Mouse (Mus musculus) heart, postnatal 36 days (tissue): ENCODE data around the gene Ltb4r2. TPM values are rescaled to one million over a fixed set of nuclear protein-coding genes. Genes with fewer than 3 reads are reported as not detected.

ENCODE experiments used
- DNase-seq, 2 experiments: peaks; one replicate each; pipeline ENCODE4 v3.0.0; 2021 to 2022
- intact Hi-C: fragments of 180-260 bp; cut with DNase I; formaldehyde crosslinking; loops from one replicate; pipeline ENCODE4 v1.15.1; 2025
- total RNA-seq, 2 experiments: library from RNA; stranded (reverse); gene quantifications; 2 replicates each; pipeline ENCODE4 v1.2.3; 2021

Gene Ltb4r2
- under 1 TPM in 1 of 2 experiments, not detected in 1; 0.19 TPM for total RNA-seq

DNA sequence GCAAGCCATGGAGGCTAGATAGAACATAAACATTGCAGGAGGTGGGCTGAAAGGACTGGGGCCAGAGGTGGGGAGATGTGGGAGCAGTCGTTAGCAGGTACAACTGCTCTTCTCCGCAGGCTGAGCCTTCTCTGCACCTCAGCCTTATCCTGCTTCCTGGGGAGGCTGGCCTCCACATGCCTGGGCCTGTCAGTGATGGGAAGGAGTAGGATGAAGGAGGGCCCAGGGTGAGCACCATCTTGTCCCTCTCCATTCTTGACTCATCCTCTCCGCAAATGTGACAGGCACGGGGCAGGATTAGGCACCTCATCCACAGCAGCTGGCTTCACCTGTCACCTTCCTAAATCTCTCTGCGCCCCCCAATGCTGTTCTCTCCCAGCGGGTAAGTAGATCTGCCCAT is at the start of gene Ltb4r2:
Gene Ltb4r2, plus strand, starts transcription at position 266 of the 400 bp plus-strand sequence.
- no peak for DNase-seq
- intact Hi-C loops = loop anchor here (5.0 kb wide), 1 partner anchor 79 kb away; the partner anchor contains the start of gene Tinf2

DNA sequence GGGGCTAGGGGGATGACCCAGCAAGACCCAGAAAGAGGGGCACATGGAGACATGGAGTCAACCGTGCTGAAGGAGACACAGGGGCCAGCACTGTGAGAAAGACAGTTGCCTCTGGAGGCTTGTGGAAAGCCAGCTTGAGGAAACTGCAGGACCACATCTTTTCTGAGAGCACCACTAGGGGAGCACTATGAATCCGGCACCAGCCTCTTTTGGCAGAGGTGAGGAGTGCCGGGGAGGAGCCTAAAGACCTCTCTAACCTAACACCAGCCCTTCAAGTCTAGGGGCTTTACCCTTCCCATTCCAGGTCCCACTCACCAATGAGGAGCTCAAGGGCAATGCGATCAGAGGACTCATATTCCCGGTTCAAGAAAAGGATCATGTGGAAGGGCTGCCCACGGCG is 49.4 kb upstream of the Ltb4r2 start:
- intact Hi-C loops = no loop called here

DNA sequence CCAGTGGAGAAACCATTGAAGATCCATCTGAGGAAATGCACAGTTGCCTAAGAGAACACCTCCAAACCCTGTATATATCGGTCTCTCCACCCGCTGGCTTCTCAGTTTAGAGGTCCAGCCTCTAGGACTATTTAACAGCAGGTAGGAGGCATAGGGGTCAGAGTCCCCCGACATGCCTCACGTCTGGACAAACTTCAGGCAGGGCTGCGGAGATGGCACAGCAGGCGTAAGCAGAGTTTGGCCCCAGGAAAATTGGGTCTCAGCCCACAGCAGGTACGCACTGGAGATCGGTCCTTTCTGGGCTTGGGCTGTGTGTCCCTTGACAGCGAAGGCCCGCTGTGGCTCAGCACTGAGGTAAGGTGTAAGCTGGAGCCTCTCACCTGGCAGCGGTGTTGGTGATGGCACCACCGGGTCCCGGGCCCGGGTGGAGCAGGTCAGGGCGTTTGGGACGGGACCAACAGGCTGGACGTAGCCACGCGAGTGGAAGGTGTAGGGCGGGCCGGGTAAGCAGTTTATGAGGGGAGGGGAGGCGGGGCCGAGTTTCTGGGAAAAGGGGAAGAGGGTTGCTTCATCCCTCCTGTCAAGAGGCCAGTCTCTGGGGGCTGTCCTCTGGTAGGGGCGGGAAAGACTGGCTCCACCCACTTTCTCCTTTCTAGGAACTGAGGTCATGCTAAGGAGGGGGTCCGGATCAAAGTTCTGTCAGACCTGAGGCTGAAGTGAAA is 48.1 kb upstream of the Ltb4r2 start:
- peak in 1 of 2 experiments; percentile 43 for DNase-seq
- intact Hi-C loops = no loop called here

More for the DNA sequence above, 49.4 kb upstream of the Ltb4r2 start:
- no peak for DNase-seq

DNA sequence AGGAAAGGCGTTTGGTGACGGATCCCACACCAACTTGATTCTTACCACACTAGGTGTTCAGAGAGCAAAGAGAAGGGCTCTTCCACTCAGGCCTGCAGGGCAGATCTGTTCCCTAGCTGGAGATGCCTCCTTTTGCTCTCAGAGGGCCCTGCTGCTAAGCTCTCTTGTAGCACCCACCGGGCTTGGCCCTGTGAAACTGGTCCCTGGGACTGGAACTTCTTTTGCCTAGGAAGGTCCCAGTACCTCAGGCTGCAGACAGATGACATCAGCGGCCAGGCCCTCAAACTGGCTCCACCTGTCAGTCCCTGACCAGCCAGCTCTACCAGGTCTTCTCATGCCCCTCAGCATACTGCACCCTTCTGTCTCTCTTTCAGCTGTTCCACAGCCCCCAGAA is 47.5 kb upstream of the Ltb4r2 start, which contains the start of gene Tgm1:
Gene Tgm1, minus strand, starts transcription at position 198 of the 394 bp plus-strand sequence.
- intact Hi-C loops = no loop called here
- no peak for DNase-seq

DNA sequence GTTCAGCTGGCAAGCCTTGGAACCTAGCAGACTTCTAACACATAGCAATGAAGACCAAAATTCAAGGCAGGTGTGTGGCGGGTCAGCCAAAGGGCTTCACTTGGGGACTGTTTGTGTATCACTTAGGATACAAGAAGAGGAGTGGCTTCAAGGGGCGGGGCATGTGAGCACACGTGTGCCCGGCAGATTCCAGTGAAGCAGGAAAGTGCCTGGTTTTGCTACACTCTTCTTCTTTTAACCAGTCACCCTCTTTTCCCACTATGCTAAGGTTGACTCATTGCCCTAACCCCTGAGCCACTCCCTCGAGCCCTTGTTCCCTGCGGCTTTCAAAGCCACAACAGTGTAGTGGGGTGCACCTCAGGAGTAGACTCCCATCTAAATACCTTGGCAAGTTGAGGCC is 46.3 kb upstream of the Ltb4r2 start:
- no peak for DNase-seq
- intact Hi-C loops = no loop called here

DNA sequence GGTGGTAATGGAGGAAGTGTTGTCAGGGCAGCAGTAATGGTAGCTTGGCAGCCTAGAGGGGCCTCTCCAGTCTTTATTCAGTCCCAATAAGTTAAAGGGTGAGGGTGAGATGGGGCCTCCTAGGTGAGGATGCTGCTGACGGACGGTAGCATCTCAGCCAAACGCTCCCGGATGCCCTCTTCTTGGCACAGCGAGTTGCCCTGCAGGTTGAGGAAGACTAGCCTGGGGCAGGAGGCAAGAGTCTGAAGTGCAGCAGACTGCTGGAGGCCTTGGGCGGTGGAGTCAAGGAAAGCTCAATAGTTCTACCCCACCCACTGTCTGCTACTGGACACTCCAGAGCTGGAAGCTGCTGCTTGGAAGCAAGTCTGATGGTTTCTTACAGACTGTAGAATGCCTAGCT is 45.0 kb upstream of the Ltb4r2 start:
- intact Hi-C loops = no loop called here
- DNase-seq = no peak

DNA sequence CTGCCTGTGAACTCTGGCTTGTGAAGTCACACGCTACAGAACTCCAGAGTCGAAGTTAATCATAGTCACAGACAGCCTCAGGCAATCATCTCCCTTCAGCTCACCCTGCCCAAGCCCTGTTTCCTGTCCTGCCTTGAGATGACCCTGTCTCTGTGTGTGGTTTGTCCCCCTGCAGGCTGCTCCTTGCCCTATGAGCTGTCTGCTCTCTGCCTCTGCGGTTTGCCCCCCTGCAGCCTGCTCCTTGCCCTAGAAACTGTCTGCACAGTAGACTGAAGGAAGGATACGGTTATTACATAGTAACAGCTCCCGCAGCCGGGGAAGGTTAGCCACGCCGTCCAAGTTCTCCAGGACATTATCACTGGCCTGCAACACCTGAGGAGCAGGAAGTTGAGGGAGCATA is 44.3 kb upstream of the Ltb4r2 start:
- no peak for DNase-seq
- intact Hi-C loops = no loop called here

DNA sequence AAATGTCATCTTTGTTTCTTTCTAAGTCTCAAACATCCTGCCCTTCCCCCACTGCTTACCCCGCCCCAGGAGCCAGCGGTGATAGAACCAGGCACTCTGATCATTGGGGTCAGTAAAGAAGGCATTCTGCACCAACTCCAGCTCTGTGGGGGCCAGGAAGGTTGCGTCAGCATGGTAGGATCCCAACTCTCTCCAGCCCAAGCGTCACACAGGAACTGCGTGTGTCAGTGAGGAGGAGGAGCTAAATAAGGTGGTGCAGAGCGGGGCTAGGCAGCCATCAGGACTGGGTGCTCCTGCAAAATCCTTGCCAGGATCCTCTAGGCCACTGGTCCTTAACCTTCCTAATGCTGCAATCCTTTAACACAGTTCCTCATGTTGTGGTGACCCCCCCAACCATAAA is 41.5 kb upstream of the Ltb4r2 start:
- intact Hi-C loops = loop anchor here (5.0 kb wide), 1 partner anchor 82 kb away; the partner anchor contains the start of genes Gm49378 and Ipo4
- DNase-seq = no peak

DNA sequence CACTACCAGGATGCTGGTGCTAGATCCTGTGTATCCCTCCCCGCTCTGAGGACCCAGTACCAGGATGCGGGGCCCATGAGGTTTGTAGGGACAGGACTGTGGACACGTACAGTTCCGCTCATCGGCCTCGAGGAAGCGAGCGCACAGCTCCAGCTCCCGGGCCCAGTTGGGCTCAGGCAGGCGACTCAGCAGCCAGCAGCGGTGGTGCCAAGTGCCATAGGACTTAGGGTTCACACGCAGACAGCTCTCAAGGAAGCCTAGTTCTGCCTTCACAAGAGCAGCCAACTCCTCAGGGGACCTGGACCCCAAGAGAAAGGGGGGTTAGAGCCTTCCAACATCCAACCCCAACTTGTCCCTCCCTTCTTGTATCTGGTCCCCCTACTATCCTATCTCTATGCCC is 40.6 kb upstream of the Ltb4r2 start:
- no peak for DNase-seq
- intact Hi-C loops = loop anchor here (5.0 kb wide), 1 partner anchor 83 kb away; the partner anchor contains the start of genes Gm49378 and Ipo4

DNA sequence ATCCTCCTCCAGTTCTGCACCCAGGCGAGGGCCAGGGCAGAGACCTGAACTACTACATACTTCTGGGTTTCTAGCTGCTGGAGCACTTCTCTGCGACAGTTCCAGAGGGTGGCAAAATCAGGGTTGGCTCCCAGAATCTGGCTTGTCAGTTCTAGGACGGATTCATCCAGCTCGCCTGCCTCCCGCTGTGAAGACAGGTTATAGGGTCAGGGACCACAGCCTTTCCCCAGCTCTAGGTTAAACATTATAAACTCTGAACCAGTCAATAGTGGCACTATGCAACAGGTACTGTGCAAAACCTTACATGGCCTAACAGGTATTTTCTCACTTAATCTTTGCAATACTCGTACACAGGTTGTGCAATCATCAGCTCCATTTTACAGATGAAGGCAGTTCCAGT is 40.2 kb upstream of the Ltb4r2 start:
- intact Hi-C loops = loop anchor here (5.0 kb wide), 1 partner anchor 84 kb away; the partner anchor contains the start of genes Gm49378 and Ipo4
- no peak for DNase-seq

DNA sequence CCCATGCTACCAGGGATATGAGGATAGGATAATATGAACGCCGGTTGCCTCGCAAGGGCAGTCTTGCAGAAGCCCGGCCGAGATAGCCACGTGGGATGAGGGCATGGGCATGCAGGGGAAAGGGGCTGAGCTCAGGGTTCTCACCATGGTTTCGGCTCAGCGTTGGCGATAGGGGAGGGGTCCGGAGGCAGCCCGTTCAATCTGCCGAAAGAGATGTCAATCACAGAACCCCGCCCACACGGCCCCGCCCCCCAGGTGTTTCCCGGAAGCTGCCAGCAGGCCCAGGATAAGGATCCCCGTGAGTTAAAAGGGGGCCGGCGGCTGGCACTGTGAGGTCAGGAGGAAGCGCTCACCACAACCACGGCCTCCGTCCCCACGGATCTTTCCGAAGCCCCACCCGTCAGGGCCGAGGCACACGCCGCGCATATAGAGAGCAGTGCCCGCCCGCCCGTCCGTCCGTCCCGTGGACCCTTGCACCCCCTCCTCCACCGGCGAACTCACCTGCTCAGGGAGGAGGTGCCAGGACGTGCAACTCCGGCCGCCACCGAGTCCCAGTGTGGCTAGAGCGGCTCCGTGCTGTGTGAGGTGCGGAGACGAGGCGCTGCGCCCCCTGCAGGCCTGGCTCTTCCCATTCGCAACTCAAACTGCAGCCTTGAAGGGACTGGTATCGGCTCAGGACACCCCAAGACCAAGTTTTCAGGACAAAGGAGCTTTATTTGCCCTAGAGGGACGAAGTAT is 39.4 kb upstream of the Ltb4r2 start, which contains the start of gene Rabggta:
Gene Rabggta, minus strand, starts transcription at position 564 of the 738 bp plus-strand sequence.
- intact Hi-C loops = loop anchor here (1.0 to 5.0 kb wide), 2 partner anchors 40 to 85 kb away; partner anchors contain the start of genes Gm49378 and Ipo4
- DNase-seq = peak; percentile 91

DNA sequence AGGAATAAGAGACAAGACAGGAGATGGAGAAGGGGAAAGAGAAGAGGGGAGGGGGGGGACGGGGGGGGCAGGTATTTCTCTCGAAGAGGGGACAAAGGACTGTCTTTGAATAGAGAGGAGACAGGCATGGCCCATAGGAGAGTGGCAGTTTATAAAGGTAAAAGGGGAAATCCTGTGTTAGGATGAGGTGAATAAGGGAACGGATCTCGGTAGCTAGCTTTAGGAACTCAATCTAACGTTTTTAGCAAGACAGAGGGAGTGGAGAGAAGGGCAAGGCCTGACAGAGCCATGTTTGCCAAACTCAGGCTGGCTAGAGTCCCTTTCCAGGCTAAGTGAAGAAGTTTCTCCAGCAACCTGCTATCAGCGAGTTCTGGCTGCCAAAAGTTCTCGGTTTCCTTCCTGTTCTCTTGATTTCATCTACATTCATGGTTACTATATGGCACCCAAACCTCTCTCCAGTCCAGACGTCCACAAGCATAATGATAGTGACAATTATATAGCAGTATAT is 38.7 kb upstream of the Ltb4r2 start:
- DNase-seq = no peak
- intact Hi-C loops = loop anchor here (1.0 to 5.0 kb wide), 2 partner anchors 40 to 85 kb away; partner anchors contain the start of genes Gm49378 and Ipo4

DNA sequence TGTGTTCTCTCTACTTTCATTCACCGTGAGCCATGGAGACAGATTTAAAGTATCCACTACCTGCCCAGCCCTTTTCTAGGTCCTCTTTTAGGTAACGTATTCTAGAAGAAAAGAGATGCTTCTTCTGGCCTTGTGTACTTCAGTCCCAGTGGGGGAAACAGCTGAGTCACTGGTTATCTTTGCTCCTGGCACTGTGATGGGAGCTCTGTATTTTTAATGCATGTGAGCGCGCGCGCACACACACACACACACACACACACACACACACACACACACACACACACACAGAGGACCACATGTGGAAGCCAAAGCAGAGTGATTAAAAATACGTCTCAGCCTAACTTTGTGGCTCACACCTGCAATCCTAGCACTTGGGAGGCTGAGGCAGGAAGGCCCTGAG is 37.8 kb upstream of the Ltb4r2 start:
- intact Hi-C loops = loop anchor here (5.0 kb wide), 1 partner anchor 86 kb away; the partner anchor contains the start of genes Gm49378 and Ipo4
- no peak for DNase-seq

DNA sequence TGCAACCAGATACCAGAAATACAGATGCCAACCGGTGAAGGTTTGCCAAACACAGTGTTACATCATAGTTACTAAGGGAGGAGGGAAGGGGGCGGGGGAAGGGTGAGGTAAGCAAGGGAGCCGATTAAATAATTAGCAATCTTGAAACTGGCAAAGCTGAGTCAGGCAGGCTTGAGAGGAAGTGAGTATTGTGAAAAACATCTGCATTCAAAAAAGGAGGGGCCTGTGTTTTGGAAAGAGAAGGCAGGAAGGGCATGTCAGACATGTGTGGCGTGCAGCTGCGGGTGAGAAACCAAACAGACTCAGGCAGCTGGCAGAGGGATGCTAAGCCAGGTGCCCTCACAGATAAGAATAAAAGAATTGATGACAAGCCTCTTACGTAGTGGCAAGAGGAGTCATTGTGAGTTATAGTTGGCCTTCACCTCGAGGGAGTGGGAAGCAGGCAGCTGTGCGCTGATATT is 36.8 kb upstream of the Ltb4r2 start:
- DNase-seq = peak; percentile 24 to 41
- intact Hi-C loops = loop anchor here (2.0 to 5.0 kb wide), 2 partner anchors 18 to 87 kb away; partner anchors contain the start of genes Gm49378 and Ipo4

DNA sequence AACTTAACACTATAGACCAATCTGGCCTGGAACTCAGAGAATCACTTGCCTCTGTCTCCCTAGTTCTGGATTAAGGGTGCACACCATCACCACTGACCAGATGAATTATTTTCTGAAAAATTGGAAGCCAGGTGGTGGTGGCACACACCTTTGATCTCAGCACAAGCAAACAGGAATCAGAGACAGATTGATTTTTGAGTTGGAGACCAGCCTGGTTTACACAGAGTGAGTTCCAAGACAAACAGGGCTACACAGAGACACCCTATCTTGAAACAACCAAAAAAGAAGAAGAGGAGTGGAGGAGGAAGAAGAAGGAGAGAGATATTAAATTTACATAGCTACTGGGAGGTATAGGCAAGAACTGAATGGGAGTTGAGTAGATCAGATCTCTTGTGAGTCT is 35.0 kb upstream of the Ltb4r2 start:
- no peak for DNase-seq
- intact Hi-C loops = no loop called here

DNA sequence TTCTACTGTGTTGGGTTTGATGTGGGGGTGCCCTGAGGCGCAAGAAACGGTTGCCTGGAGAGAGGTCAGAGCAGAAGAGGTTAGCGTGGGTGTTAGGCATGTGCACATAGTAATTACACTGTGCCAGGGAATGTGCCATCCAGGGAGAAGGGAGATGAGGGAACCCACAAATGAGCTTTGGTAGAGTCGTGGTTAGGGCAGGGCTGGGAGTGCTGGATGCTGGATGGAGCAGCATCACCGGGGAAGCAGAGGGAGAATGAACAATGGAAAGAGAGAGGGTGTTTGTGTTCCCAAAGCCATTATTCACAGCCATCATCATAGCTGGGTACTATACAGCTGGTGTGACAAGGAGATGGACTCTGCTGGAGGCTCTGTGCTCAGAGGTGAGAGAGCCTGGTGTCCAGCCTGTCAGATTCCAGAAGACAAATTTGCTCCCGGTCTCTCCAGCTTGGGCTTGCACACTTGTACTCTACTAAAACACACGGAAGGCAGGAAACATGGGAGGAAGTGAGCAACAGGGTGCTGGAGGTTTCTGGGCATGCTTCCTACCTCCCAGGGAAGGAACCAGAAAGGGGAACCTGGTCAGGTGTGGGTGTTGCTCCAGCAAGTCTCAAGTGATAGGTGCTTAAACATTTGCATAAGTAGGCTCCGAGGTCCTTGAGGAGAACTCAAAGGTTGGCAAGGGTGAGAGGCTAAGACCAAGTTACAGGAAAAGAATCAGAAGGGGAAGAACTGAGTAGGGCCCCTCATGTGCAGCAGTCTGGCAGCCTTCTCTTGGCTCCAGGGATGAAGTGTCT is 33.1 kb upstream of the Ltb4r2 start:
- intact Hi-C loops = no loop called here

DNA sequence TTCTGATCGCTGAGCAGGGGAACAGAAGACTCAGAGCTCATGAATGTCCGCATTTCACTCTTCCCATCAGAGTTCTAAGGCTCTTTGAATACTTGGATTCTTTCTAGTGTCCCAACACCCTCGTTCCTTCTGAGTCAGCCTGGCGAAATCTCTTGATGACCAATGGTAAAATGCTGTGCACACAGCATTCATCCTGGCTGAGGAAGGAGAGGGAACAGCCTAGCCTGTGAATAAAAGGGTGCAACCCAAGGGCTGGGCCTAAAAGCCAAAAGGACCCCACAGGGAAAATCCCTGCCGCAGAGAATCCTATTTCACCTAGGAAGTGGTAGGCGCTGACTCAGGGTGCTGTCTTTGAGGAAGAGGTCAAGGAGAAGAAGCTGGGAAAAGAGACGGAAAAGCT is 31.1 kb upstream of the Ltb4r2 start:
- intact Hi-C loops = no loop called here
- DNase-seq = no peak

More for the DNA sequence above, 33.1 kb upstream of the Ltb4r2 start:
- no peak for DNase-seq

DNA sequence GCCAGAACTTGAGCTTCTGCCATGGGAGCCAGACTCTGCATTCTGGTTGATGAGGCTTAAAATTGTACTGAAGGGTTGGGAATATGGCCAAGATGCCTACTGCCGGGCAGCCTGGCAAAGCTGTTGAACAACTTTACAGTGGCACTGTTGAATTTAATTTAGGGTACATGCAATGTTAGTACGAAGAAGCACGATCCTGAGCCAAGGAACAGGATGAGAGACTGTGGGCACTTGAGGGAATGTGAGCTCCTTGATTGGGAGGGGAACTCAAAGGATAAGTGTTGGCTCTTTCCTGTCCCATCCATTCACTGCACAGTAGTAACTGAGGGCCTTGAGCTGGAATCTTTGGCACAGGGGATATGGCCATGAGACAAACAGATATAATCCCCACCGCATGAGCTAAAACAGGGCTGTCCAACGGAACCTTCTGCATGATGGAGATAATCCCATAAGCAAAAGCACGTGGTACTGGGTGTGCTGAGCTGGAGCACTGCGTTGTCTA is 30.6 kb upstream of the Ltb4r2 start:
- DNase-seq = no peak
- intact Hi-C loops = no loop called here

DNA sequence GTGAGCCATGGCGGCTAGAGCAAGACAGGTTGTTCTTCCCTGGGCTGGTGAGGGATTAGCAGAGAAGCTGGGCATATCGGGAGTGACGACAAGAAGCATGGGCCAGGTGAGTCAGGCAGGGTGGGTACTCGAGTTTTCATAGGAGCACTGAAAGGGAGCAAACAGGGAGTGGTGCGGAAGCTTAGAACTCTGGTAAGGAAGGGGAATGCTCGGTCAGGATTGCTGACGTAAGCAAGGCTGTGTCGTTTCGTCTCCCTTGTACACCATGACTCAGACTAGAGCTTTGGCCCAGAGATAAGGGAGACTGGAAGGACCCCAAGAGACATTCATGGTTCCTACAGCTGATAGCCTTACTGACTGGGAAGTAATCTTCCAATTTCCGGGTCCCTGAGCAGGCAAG is 27.3 kb upstream of the Ltb4r2 start:
- intact Hi-C loops = no loop called here
- DNase-seq = no peak

DNA sequence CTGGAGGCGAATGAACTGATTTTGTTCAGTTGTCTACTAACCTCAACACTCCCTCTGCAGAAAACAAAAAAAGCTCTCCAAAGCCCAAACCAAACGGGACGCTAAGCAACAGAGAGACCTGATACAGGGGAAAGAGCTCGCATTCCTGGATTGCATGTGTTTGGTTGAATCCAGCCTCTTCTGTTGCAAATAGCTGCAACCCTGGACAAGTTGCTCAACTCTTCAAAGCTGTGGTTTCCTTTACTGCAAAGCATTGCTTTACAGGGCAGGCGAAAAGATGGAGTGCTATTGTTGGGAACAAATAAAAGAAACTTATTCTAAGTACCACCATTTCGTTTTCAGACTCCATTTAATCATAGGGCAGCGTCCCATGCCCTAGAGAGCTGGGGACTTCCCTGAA is 26.4 kb upstream of the Ltb4r2 start:
- no peak for DNase-seq

More for the DNA sequence above, 26.4 kb upstream of the Ltb4r2 start:
- intact Hi-C loops = no loop called here
